Mouse (Mus musculus) G1E (cell line): ENCODE data around the gene Creb5. TPM values are rescaled to one million over a fixed set of nuclear protein-coding genes. Genes with fewer than 3 reads are reported as not detected.

ENCODE experiments used
- ATAC-seq: 2 replicates; pipeline ENCODE4 v1.8.0; 2016; ENCODE audit warnings: mild to moderate bottlenecking; ENCODE audit not compliant: insufficient number of reproducible peaks, poor library complexity, low FRiP score, severe bottlenecking; ENCODE audit errors: extremely low read depth
- DNase-seq: peaks from one replicate; pipeline ENCODE4 v3.0.0; 2012; ENCODE audit warnings: low spot score
- H3K27me3 ChIP-seq: 2 replicates; pipeline ENCODE4 v1.6.1; 2012; ENCODE audit warnings: mild to moderate bottlenecking, low read length, inconsistent platforms; ENCODE audit not compliant: insufficient read depth
- H3K36me3 ChIP-seq: replicated peaks from 2 replicates; pipeline ENCODE3; 2012; ENCODE audit warnings: mild to moderate bottlenecking, inconsistent platforms
- H3K4me1 ChIP-seq: 2 replicates; pipeline ENCODE4 v1.6.1; 2012; ENCODE audit warnings: low read depth, low read length, inconsistent platforms, mixed read lengths; ENCODE audit not compliant: insufficient read depth
- H3K4me3 ChIP-seq: 2 replicates; pipeline ENCODE4 v1.5.1; 2012; ENCODE audit warnings: low read depth, mild to moderate bottlenecking, inconsistent platforms, low read length, moderate library complexity, mixed read lengths
- H3K9me3 ChIP-seq: replicated peaks from 2 replicates; pipeline ENCODE4 v1.6.1; 2012; ENCODE audit warnings: inconsistent platforms
- CTCF ChIP-seq: IDR thresholded peaks from 2 replicates; pipeline ENCODE4 v1.5.1; 2012; ENCODE audit warnings: low read depth, low read length, inconsistent platforms, mixed read lengths
- GATA1 ChIP-seq: IDR thresholded peaks from 2 replicates; pipeline ENCODE4 v1.6.1; 2012; ENCODE audit warnings: borderline replicate concordance, low read length, inconsistent platforms, mixed read lengths
- GATA2 ChIP-seq: IDR thresholded peaks from 2 replicates; pipeline ENCODE4 v1.6.1; 2012; ENCODE audit warnings: low read depth, low read length, inconsistent platforms, borderline replicate concordance
- POLR2AphosphoS5 ChIP-seq: IDR thresholded peaks from 2 replicates; pipeline ENCODE4 v1.6.1; 2012; ENCODE audit warnings: low read depth, low read length, inconsistent platforms; ENCODE audit not compliant: insufficient replicate concordance
- TAL1 ChIP-seq: conservative IDR thresholded peaks from 2 replicates; pipeline ENCODE4 v1.6.1; 2012; ENCODE audit warnings: low read depth, low read length, inconsistent platforms, mixed read lengths
- polyA plus RNA-seq: library from polyadenylated mRNA; stranded (reverse); fragments of >175 nt; gene quantifications from 2 replicates; pipeline ENCODE4 v1.2.3, GENCODE M21; 2012
- total RNA-seq, 2 experiments: library from RNA; stranded (forward) in 1 of 2; stranded (reverse) in 1 of 2; fragments of 200-1000 nt in 1 of 2; fragments of >200 nt in 1 of 2; fragmentation: Nextera tagmentation in 1 of 2; gene quantifications; 2 replicates each; pipeline ENCODE4 v1.2.3; 2014 to 2017

Gene Creb5
- total and polyA plus RNA-seq, 3 experiments: 0.44 TPM; not detected in 2

DNA sequence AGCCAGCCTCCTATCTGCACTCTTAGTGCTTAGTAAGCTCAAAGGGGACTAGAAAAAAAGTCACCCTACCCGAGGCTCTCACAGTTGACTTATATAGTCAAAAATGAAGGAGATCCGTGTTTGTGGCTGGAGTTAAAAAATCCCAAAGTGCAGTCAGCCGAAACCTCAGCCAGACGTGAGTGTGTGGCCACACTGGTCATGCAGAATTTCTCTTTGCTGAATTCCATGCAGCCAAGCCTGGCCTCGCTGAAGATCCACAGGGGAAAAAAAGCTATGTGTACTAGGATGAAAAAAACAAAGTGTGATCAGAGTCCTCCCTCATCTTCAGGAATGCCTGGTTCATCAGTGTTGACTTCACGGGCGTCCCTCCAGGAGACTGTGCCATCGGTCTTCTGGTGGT lies 225.2 kb downstream of the Creb5 start:
- H3K4me1 ChIP-seq: no peaks in the 10 kb centered on the region
- DNase-seq: no peak
- H3K27me3 ChIP-seq: no peaks in the 10 kb centered on the region
- no peaks in the 10 kb centered on the region for H3K36me3 ChIP-seq
- no peak for ATAC-seq
- peaks cover 41% of the 10 kb centered on the region for H3K9me3 ChIP-seq
- H3K4me3 ChIP-seq: no peak overlapping the region
- TF ChIP-seq CTCF (no peak), POLR2AphosphoS5 (no peak), TAL1 (no peak), GATA2 (no peak), GATA1 (no peak)

DNA sequence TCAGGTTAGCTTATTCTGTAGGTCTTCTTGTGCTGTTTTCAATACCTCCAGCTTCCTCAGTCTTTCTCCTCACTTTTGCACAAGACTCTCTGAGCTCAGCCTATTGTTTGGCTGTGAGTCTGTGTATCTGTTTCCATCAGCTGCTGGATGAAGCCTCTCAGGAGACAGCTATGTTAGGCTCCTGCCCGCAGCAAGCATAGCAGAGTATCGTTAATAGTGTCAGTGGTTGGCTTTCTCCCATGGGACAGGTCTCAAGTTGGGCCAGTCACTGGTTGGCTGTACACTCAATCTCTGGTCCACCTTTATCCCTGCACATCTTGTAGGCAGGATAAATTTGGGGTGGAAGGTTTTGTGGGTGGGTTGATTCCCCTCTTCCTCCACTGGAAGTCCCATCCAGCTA lies 226.3 kb downstream of the Creb5 start:
- Histone ChIP-seq H3K27me3 (no peaks in the 10 kb centered on the region), H3K9me3 (peaks cover 41% of the 10 kb centered on the region), H3K4me1 (no peaks in the 10 kb centered on the region), H3K36me3 (no peaks in the 10 kb centered on the region), H3K4me3 (no peak overlapping the region)
- TF ChIP-seq CTCF: no peak
- ATAC-seq (no peak), DNase-seq (no peak)

DNA sequence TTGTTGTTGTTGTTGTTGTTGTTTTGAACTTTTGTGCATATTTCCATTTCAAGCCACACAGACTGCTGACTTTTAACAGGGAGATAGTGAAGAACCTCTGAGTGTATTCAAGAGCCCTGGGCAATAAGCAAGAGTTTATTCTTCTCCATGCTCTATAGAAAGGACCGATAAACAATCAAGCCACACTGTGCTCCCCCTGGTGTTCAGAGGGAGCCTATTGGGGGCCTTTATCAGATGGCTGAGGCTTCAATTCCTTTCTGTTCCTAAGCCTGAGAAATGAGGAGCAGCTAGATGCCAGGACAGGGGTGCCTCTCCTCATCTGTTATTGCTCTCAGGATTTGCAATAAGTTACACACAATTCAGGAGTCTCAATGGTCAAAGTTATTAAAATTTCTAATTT lies 227.8 kb downstream of the Creb5 start:
- Histone ChIP-seq H3K9me3 (peaks cover 37% of the 10 kb centered on the region), H3K27me3 (no peaks in the 10 kb centered on the region), H3K36me3 (no peaks in the 10 kb centered on the region), H3K4me3 (no peak overlapping the region), H3K4me1 (no peaks in the 10 kb centered on the region)
- TF ChIP-seq GATA1: no peak
- no peak for TF ChIP-seq TAL1
- no peak for TF ChIP-seq CTCF
- no peak for TF ChIP-seq GATA2
- no peak for TF ChIP-seq POLR2AphosphoS5
- DNase-seq: no peak
- no peak for ATAC-seq

DNA sequence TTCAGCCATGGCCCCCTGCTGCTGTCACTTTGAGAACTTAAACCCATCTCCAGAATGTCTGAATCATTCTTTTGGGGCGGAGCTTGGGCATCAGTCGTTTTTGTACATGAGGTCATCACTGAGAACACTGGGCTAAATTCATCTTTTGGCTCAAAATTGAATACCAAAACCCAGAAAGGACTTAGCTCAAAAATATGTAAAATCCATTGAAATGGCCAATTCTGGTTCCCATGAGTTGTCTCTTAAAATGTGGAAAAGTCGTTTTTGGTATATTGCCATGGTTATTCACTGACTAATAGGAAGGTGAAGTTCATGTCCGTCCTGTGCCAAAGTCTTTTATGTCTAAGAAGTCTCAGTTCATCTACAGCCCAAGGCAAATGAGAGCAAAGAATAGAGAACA lies 228.5 kb downstream of the Creb5 start:
- no peaks in the 10 kb centered on the region for H3K27me3 ChIP-seq
- ATAC-seq (no peak), DNase-seq (no peak)
- H3K4me3 ChIP-seq: no peak overlapping the region
- no peaks in the 10 kb centered on the region for H3K36me3 ChIP-seq
- TF ChIP-seq CTCF (no peak), TAL1 (no peak), GATA1 (no peak), POLR2AphosphoS5 (no peak), GATA2 (no peak)
- no peaks in the 10 kb centered on the region for H3K4me1 ChIP-seq
- H3K9me3 ChIP-seq: peaks cover 38% of the 10 kb centered on the region

DNA sequence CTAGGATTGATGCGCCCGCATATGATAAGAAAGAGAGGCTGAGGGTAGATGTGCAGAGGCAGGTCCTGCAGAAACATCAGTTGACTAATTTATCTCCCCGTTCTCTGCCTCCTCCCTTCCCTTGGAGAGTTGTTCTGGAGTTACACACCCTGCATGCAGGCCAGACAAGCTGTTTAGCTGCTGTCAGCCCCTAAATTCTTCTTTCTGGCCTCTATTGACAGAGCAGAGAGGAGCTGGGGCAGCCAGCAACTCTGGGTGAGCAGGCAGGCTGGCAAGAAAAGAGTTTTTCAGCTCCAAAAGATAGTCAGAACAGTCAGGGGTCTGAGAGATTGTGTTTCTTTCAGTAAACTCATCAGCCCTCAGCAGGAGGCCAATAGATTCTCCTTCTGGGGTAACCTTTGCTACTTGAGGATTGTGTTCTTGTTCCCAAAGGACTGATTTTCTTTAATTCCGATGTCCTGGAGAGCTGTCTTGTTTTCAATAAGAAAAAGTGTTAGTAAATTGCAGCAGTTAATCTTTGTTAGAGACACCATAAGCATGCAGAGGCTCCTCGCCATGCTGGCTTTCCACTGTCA lies 230.4 kb downstream of the Creb5 start:
- TF ChIP-seq TAL1 (no peak), POLR2AphosphoS5 (no peak), GATA2 (no peak), CTCF (no peak), GATA1 (no peak)
- H3K9me3 ChIP-seq: peaks cover 27% of the 10 kb centered on the region
- no peaks in the 10 kb centered on the region for H3K36me3 ChIP-seq
- ATAC-seq (no peak), DNase-seq (no peak)
- no peaks in the 10 kb centered on the region for H3K27me3 ChIP-seq
- no peaks in the 10 kb centered on the region for H3K4me1 ChIP-seq
- no peak overlapping the region for H3K4me3 ChIP-seq

GRCm38 (mm10) chr6:53523743-53524497 lies 236.8 kb downstream of the Creb5 start:
- DNase-seq: no peak
- ATAC-seq: no peak
- no peak overlapping the region for H3K4me3 ChIP-seq
- H3K9me3 ChIP-seq: peaks cover 16% of the 10 kb centered on the region
- no peaks in the 10 kb centered on the region for H3K4me1 ChIP-seq
- no peak for TF ChIP-seq GATA2
- TF ChIP-seq POLR2AphosphoS5: no peak
- TF ChIP-seq TAL1: no peak
- TF ChIP-seq GATA1: no peak
- no peak for TF ChIP-seq CTCF
- H3K27me3 ChIP-seq: no peaks in the 10 kb centered on the region
- no peaks in the 10 kb centered on the region for H3K36me3 ChIP-seq

DNA sequence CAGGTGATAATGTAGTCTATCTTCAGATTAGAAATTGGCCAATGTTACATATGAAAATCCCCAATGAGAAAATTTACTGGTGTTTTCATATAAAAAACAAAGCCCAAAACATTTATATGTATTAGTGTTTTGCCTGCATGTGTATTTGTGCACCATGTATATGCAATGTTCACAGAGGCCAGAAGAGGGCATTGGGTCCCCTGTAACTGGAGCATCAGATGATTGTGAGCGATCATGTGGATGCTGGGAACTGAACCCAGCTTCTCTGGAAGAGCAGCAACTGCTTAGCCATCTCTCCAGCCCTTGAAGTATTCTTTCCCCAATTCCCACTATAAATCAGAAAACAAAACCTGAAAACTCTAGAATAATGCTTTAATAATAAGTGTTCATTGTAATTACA lies 239.4 kb downstream of the Creb5 start:
- ATAC-seq (no peak), DNase-seq (no peak)
- no peaks in the 10 kb centered on the region for H3K27me3 ChIP-seq
- H3K4me1 ChIP-seq: no peaks in the 10 kb centered on the region
- no peak overlapping the region for H3K4me3 ChIP-seq
- peaks cover 25% of the 10 kb centered on the region for H3K9me3 ChIP-seq
- TF ChIP-seq GATA1: no peak
- no peak for TF ChIP-seq CTCF
- TF ChIP-seq GATA2: no peak
- no peak for TF ChIP-seq POLR2AphosphoS5
- TF ChIP-seq TAL1: no peak
- no peaks in the 10 kb centered on the region for H3K36me3 ChIP-seq
